Comparison of ENCODE assay signal across 8 mouse cellular contexts in the genomic region with DNA sequence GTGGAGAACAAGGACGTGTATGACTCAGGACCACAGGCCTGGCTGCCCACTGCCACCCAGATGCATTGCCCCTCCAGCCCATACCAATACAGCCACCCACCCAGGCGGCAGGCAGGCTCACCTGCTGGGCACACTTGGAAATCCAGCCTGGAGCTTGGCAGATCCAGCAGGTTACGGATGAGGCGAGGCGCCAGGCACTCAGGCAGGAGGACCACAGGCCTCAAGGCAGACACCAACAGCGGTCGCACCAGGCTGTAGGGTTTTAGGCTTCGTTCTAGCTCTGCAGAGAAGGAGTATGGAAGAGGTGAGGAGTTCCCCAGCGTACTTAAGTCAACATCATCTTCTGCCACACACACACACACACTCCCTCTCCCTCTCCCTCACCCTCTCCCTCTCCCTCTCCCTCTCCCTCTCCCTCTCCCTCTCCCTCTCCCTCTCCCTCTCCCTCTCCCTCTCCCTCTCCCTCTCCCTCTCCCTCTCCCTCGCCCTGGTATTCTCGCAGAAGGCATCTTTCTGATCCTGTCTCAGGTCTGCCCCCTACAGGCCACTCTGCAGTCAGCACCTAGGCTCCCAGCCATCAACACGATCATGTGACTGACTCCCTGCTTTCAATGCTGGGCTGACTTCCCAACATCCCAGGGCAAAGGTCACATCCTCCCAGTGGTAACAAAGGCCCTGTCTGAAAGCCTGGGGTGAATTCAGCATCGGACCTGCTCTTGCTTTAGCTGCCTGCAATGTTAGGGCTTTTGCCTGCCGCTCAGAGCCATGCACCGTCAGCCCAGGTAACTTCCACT. TPM values are rescaled to one million over a fixed set of nuclear protein-coding genes. Genes with fewer than 3 reads are reported as not detected.
DNase-seq lines count a peak whose midpoint lies in the region; ATAC-seq and TF ChIP-seq lines count a peak whose summit lies in the region.

No protein-coding gene starts in this region.

- intact Hi-C loops in left cerebral cortex, adult 2 months (cut with DNase I): no loop called here

- no peak overlapping the region for H3K4me3 ChIP-seq in hindbrain, postnatal 0 days (ENCODE audit: low read length)
- H3K4me3 ChIP-seq in left cerebral cortex, adult 2 months: peak overlapping the region; percentile 13; the same call in 1 of the 2 replicates

- 42% methylated on average over 13 of the region's 15 CpGs for WGBS in hindbrain, postnatal 0 days

- H3K36me3 ChIP-seq in hindbrain, postnatal 0 days (ENCODE audit: insufficient read depth, low read length): no peaks in the 10 kb centered on the region

- H3K4me2 ChIP-seq in hindbrain, postnatal 0 days (ENCODE audit: low read depth, low read length): no peak overlapping the region

- no peaks in the 10 kb centered on the region for H3K27me3 ChIP-seq in hindbrain, postnatal 0 days (ENCODE audit: insufficient read depth, low read length)

- ATAC-seq in hindbrain, postnatal 0 days: peak; percentile 55
- peak; percentile 77 for ATAC-seq in megakaryocyte, adult 5-6 weeks (ENCODE audit: poor library complexity, severe bottlenecking)
- no peak for ATAC-seq in activated CD4-positive, CD25-positive, alpha-beta regulatory T cell, adult 4 months

- 0 out of 2 replicates have a peak overlapping the region, but pooled peaks have one; percentile 36 for H3K27ac ChIP-seq in hindbrain, postnatal 0 days
- peak overlapping the region; percentile 40; the same call in 1 of the 2 replicates for H3K27ac ChIP-seq in left cerebral cortex, adult 2 months

- no peaks in the 10 kb centered on the region for H3K9me3 ChIP-seq in hindbrain, postnatal 0 days (ENCODE audit: low read length)

- TF ChIP-seq CTCF in hindbrain, postnatal 0 days (IDR thresholded peaks at IDR 0.05; ENCODE audit: low read depth): peak; percentile 89
- peak; percentile 69 for TF ChIP-seq CTCF in left cerebral cortex, adult 2 months (IDR thresholded peaks at IDR 0.05)

- DNase-seq in ZHBTc4 (ENCODE audit: low read depth, low spot score): peak; percentile 96
- peak; percentile 90 to 96 for DNase-seq in cerebellum, postnatal 14 days
- peak; percentile 92 to 93 for DNase-seq in frontal cortex, postnatal 36 days (ENCODE audit: low spot score in 2 of 2)
- DNase-seq in hindbrain, postnatal 0 days (ENCODE audit: low spot score): peak; percentile 89
- DNase-seq in left cerebral cortex, adult 2 months (ENCODE audit: extremely low spot score in 1 of 2, low spot score in 2 of 2): peak; percentile 88 to 90
- DNase-seq in right cerebral cortex, postnatal 36 days (ENCODE audit: low spot score in 2 of 2): peak; percentile 88

- no peaks in the 10 kb centered on the region for H3K4me1 ChIP-seq in hindbrain, postnatal 0 days (ENCODE audit: insufficient read depth, low read length)

- H3K9ac ChIP-seq in hindbrain, postnatal 0 days (replicated peaks; ENCODE audit: low read length): no peak overlapping the region

RNA-seq across cellular contexts. Expression of gene Mfng, which starts 5.0 kb away (rescaled TPM):
- 12.7 and 15.2 TPM in 2 replicates for total RNA-seq in hindbrain, postnatal 0 days (2014; rRNA removed)
- 16.6 and 17.9 TPM in 2 replicates for polyA plus RNA-seq in hindbrain, postnatal 0 days (2015; fragmentation: Nextera tagmentation; extraction: Ambion mirVana)
- 1 to 10 TPM; 5.0 to 6.2 TPM for total RNA-seq in left cerebral cortex, adult 2 months (2021)
- 8.8 and 9.8 TPM in 2 replicates for total RNA-seq in megakaryocyte, adult 5-6 weeks (2015)
- 5.7 and 5.8 TPM in 2 replicates for total RNA-seq in megakaryocyte, adult 5-6 weeks (2017)
- polyA plus RNA-seq in activated CD4-positive, CD25-positive, alpha-beta regulatory T cell, adult 4 months (2017; shearing (Covaris generic)): 10 to 100 TPM; 47.5 to 55.4 TPM

RNA-seq across cellular contexts. Expression of gene Card10, which starts 24.6 kb away (rescaled TPM):
- 0.94 and 1.4 TPM in 2 replicates for total RNA-seq in hindbrain, postnatal 0 days (2014; rRNA removed)
- 2.3 and 2.6 TPM in 2 replicates for polyA plus RNA-seq in hindbrain, postnatal 0 days (2015; fragmentation: Nextera tagmentation; extraction: Ambion mirVana)
- total RNA-seq in left cerebral cortex, adult 2 months (2021): 1 to 10 TPM; 4.8 TPM
- total RNA-seq in megakaryocyte, adult 5-6 weeks (2015): 2.3 and 2.7 TPM in 2 replicates
- total RNA-seq in megakaryocyte, adult 5-6 weeks (2017): 0.92 and 1.1 TPM in 2 replicates
- not detected for polyA plus RNA-seq in activated CD4-positive, CD25-positive, alpha-beta regulatory T cell, adult 4 months (2017; shearing (Covaris generic))

RNA-seq across cellular contexts. Expression of gene Elfn2, which starts 59.7 kb away (rescaled TPM):
- 40.9 and 43.1 TPM in 2 replicates for total RNA-seq in hindbrain, postnatal 0 days (2014; rRNA removed)
- 8.4 and 9.1 TPM in 2 replicates for polyA plus RNA-seq in hindbrain, postnatal 0 days (2015; fragmentation: Nextera tagmentation; extraction: Ambion mirVana)
- total RNA-seq in left cerebral cortex, adult 2 months (2021): 100 to 1,000 TPM; 144 to 177 TPM
- total RNA-seq in megakaryocyte, adult 5-6 weeks (2015): 0.02 TPM in 1 of 2 replicates, not detected in the other
- total RNA-seq in megakaryocyte, adult 5-6 weeks (2017): not detected in 2 replicates
- not detected for polyA plus RNA-seq in activated CD4-positive, CD25-positive, alpha-beta regulatory T cell, adult 4 months (2017; shearing (Covaris generic))

Comparison
In these comparisons a context has a peak if more than half of its experiments do, and no peak if none do; other contexts are left out.
1. RNA of gene Elfn2, which starts 59.7 kb away (total RNA-seq): 144 to 177 TPM in left cerebral cortex, adult 2 months and 40.9 to 43.1 TPM in hindbrain, postnatal 0 days; 0.02 TPM in megakaryocyte, adult 5-6 weeks; every median in the first group is over 10 times any median in the second.
2. Peak in every context shown above with its lines, with median percentiles within 50 percentile points of each other: DNase-seq.